Mouse (Mus musculus): ENCODE measurements around the gene P2ry2.

Gene P2ry2

GRCm38 (mm10) chr7:100990636-100991311 is 21.9 kb downstream of the P2ry2 start:
- in situ Hi-C loops (cut with MboI; ENCODE audit: low sequenced_read_pairs), result no loop called here

DNA sequence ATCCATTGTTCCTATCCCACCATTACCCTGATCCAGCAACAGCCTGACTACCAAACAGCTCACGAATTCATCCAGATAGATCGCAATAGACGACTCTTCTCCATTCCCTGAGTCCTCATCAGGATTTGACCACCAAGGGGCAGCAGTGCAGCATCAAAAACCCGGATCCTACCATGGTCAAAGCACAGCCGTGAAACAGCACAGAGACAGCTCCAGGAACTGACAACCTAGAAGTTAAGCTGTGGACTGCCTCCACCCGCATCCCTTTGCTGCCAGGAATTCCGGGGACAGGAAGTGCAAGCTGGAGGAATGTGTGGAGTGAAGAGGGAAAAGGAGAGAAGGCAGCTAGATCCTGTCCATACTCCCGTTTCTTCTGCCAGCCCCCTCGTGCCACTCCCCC is 24.6 kb downstream of the P2ry2 start:
- in situ Hi-C loops (cut with MboI; ENCODE audit: low sequenced_read_pairs), result no loop called here

- in situ Hi-C loops (cut with MboI; ENCODE audit: low sequenced_read_pairs), result no loop called here
Measured at GRCm38 (mm10) chr7:100984452-100985395, 27.9 kb downstream of the P2ry2 start.

- in situ Hi-C loops (cut with MboI; ENCODE audit: low sequenced_read_pairs), result no loop called here
Measured at GRCm38 (mm10) chr7:100979175-100979574, 33.5 kb downstream of the P2ry2 start.

GRCm38 (mm10) chr7:100978171-100978570 is 34.5 kb downstream of the P2ry2 start:
- in situ Hi-C loops (cut with MboI; ENCODE audit: low sequenced_read_pairs), result no loop called here

- in situ Hi-C loops (cut with MboI; ENCODE audit: low sequenced_read_pairs), result no loop called here
Measured at GRCm38 (mm10) chr7:100974135-100974903, 38.3 kb downstream of the P2ry2 start, which contains the start of gene P2ry6. P2ry6 (minus strand) TSS chr7:100974649.

DNA sequence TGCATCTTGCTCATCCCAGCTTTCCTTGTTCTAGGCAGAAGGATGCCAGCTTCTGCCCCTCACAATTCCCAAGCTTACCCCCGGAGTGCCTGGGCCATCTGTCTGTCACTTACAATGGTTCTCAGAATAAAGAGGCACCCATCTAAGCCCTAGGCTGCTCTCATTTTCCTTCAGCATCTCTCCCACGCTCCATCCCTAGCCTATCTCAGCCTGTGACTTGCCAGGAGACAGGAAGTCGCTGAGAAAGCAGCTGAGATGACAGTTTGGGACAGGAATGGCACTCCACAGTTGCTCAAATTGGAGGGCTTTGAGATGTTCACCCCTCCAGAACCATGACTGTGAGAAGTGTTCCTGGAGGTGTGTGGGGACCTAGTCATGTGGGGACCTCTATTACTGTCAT is 39.8 kb downstream of the P2ry2 start:
- in situ Hi-C loops (cut with MboI; ENCODE audit: low sequenced_read_pairs), result no loop called here

DNA sequence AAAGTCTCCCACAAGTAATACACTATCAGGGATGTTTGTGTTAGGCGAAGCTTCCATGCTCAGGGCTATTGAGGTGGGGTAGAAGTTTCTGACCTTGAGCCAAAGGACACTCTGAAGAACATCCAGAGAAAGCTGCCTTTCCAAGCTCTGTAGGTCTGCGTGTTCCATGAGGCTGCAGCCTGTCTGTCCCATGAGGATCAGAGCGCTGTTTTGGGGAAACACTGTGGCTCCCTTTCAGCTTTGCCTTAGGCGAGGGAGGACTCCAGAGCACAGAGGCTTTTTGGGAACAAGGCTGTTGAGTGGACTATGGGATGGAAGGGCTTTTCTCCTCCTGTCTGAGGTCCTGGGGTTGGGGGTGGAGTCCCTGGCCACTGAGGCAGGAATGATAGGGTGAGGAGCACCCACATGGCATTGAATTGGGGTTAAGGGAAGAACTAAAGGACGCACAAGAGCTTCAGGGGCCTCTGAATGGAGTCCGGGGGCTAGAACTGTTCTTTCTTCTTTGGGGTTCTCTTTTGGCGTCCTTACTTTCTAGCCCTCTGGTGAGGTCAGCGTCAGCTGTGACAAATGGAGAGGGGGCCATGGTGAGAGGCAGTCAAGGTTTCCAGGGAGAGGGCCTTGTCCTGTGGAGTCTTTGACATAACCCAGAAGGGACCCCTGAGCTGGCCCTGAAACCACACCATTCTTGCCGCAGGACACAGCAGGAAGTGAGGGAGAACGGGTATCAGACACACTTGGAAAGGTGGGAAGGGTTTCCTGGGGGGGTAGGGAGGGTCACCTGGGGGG is 43.6 kb downstream of the P2ry2 start:
- in situ Hi-C loops (cut with MboI; ENCODE audit: low sequenced_read_pairs), result no loop called here

- in situ Hi-C loops (cut with MboI; ENCODE audit: low sequenced_read_pairs), result no loop called here
Measured at GRCm38 (mm10) chr7:100968376-100968775, 44.3 kb downstream of the P2ry2 start.

DNA sequence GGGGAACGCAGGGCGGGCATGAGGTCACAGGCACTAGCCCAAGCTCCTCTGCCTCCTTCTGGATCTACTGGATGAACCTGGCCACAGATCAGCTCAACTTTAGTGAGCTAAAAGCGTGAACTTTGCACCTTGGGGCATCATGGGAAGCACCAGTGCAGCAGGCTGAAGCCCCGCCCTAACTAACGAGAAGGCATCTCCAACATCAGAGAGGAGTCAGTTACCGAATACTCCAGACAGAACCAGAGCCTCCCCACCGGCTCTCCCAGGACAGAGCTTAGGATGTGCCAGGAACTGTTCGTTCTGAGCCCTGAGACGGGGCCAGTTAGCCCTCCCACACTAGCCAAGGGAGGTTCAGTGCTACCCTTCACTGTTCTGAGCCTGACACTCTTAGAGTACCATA is 44.8 kb downstream of the P2ry2 start:
- in situ Hi-C loops (cut with MboI; ENCODE audit: low sequenced_read_pairs), result no loop called here

DNA sequence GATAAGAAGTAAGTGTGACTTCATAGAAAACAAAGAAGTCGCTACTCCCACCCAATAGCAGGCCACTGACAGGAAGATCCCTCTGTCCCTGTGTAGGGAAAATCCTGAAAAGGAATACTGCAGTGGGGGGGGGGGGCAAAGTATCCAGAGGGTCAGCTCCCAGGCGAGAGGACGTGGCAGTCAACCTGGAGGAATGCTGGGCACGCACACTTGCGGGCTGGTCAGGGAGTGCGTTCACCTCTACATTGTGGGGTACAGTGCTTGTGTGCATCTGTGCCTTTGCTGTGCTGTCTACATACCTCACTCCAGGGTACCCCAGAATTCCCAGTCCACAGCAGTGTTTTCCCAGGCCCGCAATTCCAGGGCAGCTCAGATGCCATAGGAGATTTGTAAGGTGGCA is 46.7 kb downstream of the P2ry2 start:
- in situ Hi-C loops (cut with MboI; ENCODE audit: low sequenced_read_pairs), result no loop called here

DNA sequence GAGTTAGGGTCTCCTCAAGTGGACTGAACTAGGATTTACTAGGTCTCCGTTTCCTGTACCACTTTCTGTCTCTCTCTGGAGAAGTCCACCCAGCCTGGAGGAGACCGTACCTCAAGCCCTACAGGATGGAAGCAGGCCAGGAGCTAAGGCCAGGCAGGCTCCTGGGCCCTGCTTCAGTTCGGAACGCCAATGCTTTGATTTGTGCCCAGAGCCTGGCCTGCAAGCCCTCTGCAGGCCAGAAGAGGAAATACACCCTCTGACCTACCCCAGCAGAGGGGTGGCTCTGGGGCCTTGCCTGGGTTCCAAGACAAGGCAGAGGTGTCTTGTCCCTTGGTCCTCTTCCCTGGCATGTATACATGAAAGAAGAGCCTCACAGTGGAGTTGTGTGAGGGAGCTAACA is 47.6 kb downstream of the P2ry2 start:
- in situ Hi-C loops (cut with MboI; ENCODE audit: low sequenced_read_pairs), result no loop called here

DNA sequence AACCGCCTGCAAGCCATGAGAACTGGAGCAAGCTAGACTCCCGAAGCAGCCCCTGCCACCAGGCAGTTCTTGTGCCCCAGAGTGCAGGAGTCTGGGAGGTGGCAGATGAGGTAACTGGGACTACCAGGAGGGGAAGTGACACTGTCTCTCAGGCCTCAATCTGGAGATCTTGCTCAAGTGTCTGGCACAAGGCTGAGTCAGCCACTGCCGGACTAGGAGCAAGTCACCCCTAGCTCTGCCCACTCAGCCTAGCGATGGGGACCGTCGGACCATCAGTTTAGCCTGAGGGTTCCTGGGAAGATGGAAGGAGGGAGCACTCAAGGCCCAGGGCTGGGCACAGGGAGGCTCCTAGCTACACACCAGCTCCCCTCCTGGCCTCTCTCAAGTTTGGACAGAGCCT is 48.4 kb downstream of the P2ry2 start:
- in situ Hi-C loops (cut with MboI; ENCODE audit: low sequenced_read_pairs), result no loop called here

DNA sequence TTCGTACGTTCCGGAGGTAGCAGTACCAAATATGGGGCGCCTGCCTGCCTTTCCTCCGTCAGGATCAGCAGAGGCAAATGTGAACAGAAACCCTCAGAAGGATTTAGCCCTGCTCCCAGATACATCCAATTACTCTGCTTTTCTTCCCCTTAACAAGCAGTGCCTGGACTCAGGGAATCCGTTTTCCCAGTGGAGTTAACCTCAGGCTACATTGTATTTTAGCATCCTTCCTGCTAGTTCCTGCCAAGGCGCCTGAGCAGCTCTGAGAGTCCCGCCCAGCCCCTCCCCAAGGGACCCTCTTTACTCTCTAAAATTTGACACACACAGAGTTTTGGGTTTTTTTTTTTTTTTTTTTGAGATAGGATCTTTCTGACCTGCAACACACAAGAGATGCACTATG is 49.3 kb downstream of the P2ry2 start:
- in situ Hi-C loops (cut with MboI; ENCODE audit: low sequenced_read_pairs), result no loop called here

- in situ Hi-C loops (cut with MboI; ENCODE audit: low sequenced_read_pairs), result no loop called here
Measured at GRCm38 (mm10) chr7:100961146-100961545, 51.5 kb downstream of the P2ry2 start.

- in situ Hi-C loops (cut with MboI; ENCODE audit: low sequenced_read_pairs), result no loop called here
Measured at GRCm38 (mm10) chr7:100960462-100960861, 52.2 kb downstream of the P2ry2 start.

DNA sequence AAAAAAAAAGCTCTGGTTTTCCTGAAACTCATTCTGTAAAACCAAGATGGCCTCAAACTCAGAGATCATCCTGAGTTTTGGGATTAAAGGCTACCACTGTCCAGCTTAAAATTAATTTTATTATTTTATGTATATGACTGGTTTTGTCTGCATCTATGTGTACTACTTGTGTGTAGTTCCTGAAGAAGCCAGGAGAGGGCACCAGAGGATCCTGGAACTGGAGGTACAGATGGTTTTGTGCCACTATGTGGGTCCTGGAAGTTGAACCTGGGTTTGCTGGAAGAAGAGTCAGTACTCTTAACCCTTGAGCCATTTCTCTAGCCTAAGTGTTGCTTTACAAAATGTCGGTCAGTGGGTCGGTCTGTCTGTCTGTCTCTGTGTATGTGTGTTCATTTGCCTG is 54.2 kb downstream of the P2ry2 start:
- in situ Hi-C loops (cut with MboI; ENCODE audit: low sequenced_read_pairs), result no loop called here

GRCm38 (mm10) chr7:100952686-100953085 is 60.0 kb downstream of the P2ry2 start:
- in situ Hi-C loops (cut with MboI; ENCODE audit: low sequenced_read_pairs), result no loop called here

DNA sequence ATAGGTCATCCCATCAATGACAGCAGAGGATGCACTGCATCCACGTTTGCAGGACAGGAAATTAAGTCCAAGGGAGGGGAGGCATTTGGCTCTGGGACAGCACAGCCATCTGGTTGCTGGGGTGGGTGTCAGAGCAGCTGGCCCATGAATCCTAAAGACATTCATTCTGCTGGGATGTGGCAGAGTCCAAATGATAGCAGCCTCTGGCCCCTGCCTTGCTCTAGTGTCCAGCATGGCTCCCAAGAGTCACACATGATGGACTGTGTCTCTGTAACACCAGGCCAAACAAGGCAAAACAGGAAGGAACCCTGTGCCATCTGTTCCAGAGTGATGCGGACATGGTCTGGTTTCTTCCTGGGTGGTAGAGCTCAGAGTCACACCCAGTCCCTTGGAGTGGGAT is 60.8 kb downstream of the P2ry2 start:
- in situ Hi-C loops (cut with MboI; ENCODE audit: low sequenced_read_pairs), result no loop called here

DNA sequence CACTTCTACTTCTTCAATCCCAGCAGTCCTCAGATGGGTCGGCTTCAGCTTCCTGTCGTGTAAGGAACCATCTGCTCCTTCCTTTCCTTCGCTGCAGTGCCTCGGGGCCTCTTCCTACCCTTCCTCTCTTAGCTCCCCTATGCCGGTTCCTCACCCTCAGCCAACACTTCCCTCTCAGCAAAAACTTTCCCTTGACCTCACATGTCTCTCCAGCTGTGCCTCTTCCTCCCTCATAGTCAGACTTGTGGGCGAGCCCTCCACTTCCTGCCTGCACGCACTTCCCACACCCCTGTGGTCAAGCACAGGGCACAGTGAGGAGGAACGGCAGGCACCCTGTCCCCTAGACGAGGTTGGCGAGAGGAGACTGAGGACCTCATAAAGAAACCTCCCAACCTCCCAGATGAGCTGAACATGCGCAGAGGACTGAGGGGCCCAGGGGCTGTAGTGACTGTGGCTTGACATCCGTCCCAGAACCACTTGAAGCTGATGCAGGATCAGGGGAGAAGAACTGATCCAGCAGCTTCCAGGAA is 62.1 kb downstream of the P2ry2 start:
- in situ Hi-C loops (cut with MboI; ENCODE audit: low sequenced_read_pairs), result no loop called here

Data from CH12F3 (cell line).